Mouse (Mus musculus) NIH3T3 (cell line): ENCODE measurements around the gene P4hb.
"Not testable (repeated sequence)": the region's sequence is repeated elsewhere in the genome, so short reads cannot be mapped to it uniquely, and the experiment has no call there.

Experiments
- DNase-seq: peaks from one replicate; pipeline ENCODE4 v3.0.0-alpha.2; 2012; ENCODE audit warnings: low read depth

The P4hb gene

GRCm38 (mm10) chr11:120572417-120572751, 669 bp downstream of the P4hb start:
- DNase-seq: no peak

GRCm38 (mm10) chr11:120571754-120572416, 1.2 kb downstream of the P4hb start:
- DNase-seq: no peak

- DNase-seq: no peak
These were observed 1.9 kb downstream of the P4hb start for GRCm38 (mm10) chr11:120571122-120571521.

GRCm38 (mm10) chr11:120568324-120568723, 4.7 kb downstream of the P4hb start:
- no peak for DNase-seq

- DNase-seq: peak; percentile 44
These were observed 7.9 kb downstream of the P4hb start for GRCm38 (mm10) chr11:120565114-120565513.

- DNase-seq: no peak
These were observed 10.1 kb downstream of the P4hb start for GRCm38 (mm10) chr11:120562949-120563348.

GRCm38 (mm10) chr11:120560952-120561728, 11.9 kb downstream of the P4hb start:
- no peak for DNase-seq

GRCm38 (mm10) chr11:120558843-120559242, 14.2 kb downstream of the P4hb start:
- not testable (repeated sequence) for DNase-seq

GRCm38 (mm10) chr11:120555260-120555659, 17.8 kb downstream of the P4hb start:
- DNase-seq: no peak

GRCm38 (mm10) chr11:120554834-120555233, 18.2 kb downstream of the P4hb start:
- DNase-seq: peak; percentile 91

- peak; percentile 25 for DNase-seq
These were observed 20.3 kb downstream of the P4hb start for GRCm38 (mm10) chr11:120552736-120553135.

GRCm38 (mm10) chr11:120550810-120551440, 22.1 kb downstream of the P4hb start, which contains the start of gene Ppp1r27:
Gene Ppp1r27 (minus strand): TSS chr11:120551132.
- DNase-seq: no peak

- DNase-seq: peak; percentile 46
These were observed 22.9 kb downstream of the P4hb start for GRCm38 (mm10) chr11:120549986-120550809.

GRCm38 (mm10) chr11:120549168-120549945, 23.7 kb downstream of the P4hb start, which contains the start of gene Mcrip1:
Gene Mcrip1 (minus strand): TSS chr11:120549727.
- DNase-seq: peak; percentile 95

GRCm38 (mm10) chr11:120548786-120549167, 24.3 kb downstream of the P4hb start:
- DNase-seq: no peak

GRCm38 (mm10) chr11:120548214-120548613, 24.8 kb downstream of the P4hb start:
- no peak for DNase-seq

- DNase-seq: peak; percentile 64
These were observed 25.6 kb downstream of the P4hb start for GRCm38 (mm10) chr11:120547469-120547868.

GRCm38 (mm10) chr11:120545964-120546363, 27.1 kb downstream of the P4hb start:
- no peak for DNase-seq

- no peak for DNase-seq
These were observed 30.7 kb downstream of the P4hb start for GRCm38 (mm10) chr11:120542376-120542775.

- peak; percentile 53 for DNase-seq
These were observed 31.1 kb downstream of the P4hb start for GRCm38 (mm10) chr11:120541907-120542306.
